Mouse (Mus musculus) stomach, postnatal 0 days (tissue): ENCODE results near the gene Eid1.

Experiments used
- CTCF ChIP-seq: IDR thresholded peaks from 2 replicates; pipeline ENCODE4 v1.5.1; 2016; ENCODE audit warnings: antibody characterized with exemption, low read depth, mild to moderate bottlenecking, moderate library complexity
- EP300 ChIP-seq: optimal IDR thresholded peaks from 2 replicates; pipeline ENCODE3; 2016; ENCODE audit warnings: antibody characterized with exemption

GRCm38 (mm10) chr2:125685441-125686150 lies 12.7 kb downstream of the Eid1 start:
- no peak for TF ChIP-seq CTCF
- no peak for TF ChIP-seq EP300
